Mouse (Mus musculus) hindbrain, embryonic 10.5 days (tissue): ENCODE data around the gene Mrvi1. TPM values are rescaled to one million over a fixed set of nuclear protein-coding genes. Genes with fewer than 3 reads are reported as not detected.
"Not testable (repeated sequence)": the region's sequence is repeated elsewhere in the genome, so short reads cannot be mapped to it uniquely, and the experiment has no call there.

Experiments
- DNase-seq: peaks from one replicate; pipeline ENCODE4 v3.0.0-alpha.2; 2017; ENCODE audit warnings: low spot score
- H3K27ac ChIP-seq: fragments of 300-500 bp; sonication (generic); 2 replicates; pipeline ENCODE4 v1.5.1; 2016; ENCODE audit warnings: mild to moderate bottlenecking, moderate library complexity
- H3K27me3 ChIP-seq: fragments of 300-500 bp; sonication (generic); 2 replicates; pipeline ENCODE4 v1.6.1; 2016; ENCODE audit warnings: mild to moderate bottlenecking; ENCODE audit not compliant: poor library complexity, insufficient read depth, severe bottlenecking
- H3K36me3 ChIP-seq: fragments of 300-500 bp; sonication (generic); 2 replicates; pipeline ENCODE4 v1.6.1; 2016; ENCODE audit warnings: mild to moderate bottlenecking, moderate library complexity
- H3K4me1 ChIP-seq: fragments of 300-500 bp; sonication (generic); replicated peaks from 2 replicates; pipeline ENCODE4 v1.6.1; 2016; ENCODE audit warnings: mild to moderate bottlenecking
- H3K4me3 ChIP-seq: fragments of 300-500 bp; sonication (generic); 2 replicates; pipeline ENCODE4 v1.5.1; 2016; ENCODE audit warnings: mild to moderate bottlenecking, moderate library complexity
- H3K9me3 ChIP-seq: fragments of 300-500 bp; sonication (generic); 2 replicates; pipeline ENCODE4 v1.6.1; 2016; ENCODE audit warnings: mild to moderate bottlenecking, moderate library complexity
- WGBS: fragments of 180-500 bp; shearing (Covaris S2); methylation state at CpG from one replicate; pipeline ENCODE4 v1.1.7; 2016; 5-methylcytosine and 5-hydroxymethylcytosine counted together
- polyA plus RNA-seq: library from polyadenylated mRNA; unstranded; fragments of >200 nt; fragmentation: Nextera tagmentation; extraction: Ambion mirVana; gene quantifications from 2 replicates; pipeline ENCODE4 v1.2.1, GENCODE M21; 2016

Gene Mrvi1
- polyA plus RNA-seq, 1 experiment from 2014 or later = 1.3 TPM

DNA sequence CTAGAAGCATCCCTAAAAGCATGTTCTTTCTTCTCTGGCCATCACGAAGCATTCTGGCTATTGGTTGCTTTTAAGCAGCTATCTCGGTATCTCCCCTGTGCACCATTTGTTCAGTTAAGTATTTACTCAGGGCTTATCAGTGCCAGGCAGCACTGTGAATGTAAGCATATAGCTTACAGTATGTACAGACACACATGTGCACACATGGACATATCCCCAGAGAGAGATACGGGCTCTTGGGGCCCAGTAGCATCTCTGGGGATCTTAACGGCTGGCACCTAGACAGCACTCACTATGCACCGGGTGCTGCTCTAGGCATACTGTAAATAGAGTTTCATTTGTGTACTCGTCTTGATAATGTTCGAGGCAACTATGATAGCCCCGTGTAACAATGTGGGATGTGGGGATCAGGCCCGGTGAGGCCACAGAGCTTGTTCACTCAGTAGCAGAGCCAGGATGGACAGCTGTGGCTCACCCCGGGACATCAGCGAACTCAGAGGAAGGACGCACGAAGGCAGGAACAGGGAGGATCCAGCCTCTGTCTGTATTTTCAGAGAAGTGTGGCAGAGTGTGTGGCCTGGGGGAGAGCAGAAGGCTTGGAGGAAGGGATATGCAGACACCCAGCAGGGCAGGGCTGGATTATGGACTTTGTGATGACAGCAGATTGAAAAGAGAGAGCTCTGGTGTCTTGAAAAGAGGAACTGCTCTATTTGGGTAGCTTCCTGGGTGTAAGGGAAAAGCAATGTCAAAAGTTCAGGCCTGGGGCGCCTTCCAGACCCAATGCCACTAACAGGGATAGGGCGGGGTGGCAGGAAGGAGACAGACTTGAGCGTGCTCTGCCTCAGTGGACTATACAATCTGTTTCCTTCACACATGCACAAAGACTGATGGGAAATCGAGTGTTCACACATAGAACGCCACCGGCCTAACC is 61.7 kb downstream of the Mrvi1 start:
- H3K27ac ChIP-seq = peak overlapping the region; percentile 50
- WGBS = 85% methylated on average over 19 of the region's 19 CpGs
- H3K27me3 ChIP-seq = no peaks in the 10 kb centered on the region
- DNase-seq = no peak
- no peaks in the 10 kb centered on the region for H3K9me3 ChIP-seq
- H3K4me3 ChIP-seq = no peak overlapping the region
- H3K36me3 ChIP-seq = no peaks in the 10 kb centered on the region
- H3K4me1 ChIP-seq = no peaks in the 10 kb centered on the region; the same call in 1 of the 2 replicates

DNA sequence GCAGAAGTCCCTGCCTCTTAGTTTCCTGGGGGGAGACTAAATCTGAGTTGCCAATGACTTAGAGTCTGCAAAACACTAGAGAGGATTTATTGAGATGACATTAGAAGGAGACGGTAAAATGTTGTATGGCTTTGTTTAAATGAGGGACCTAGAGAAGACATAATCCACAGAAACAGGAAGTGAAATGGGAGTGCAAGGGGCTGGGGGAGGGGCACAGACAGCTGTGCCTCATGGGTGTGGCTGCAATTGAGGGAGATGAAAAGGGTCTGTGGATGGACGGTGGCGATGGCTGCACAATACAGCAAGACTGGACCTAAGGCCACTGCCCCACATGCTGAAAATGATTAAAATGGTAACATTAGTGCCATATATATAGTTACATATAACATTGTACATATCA is 62.5 kb downstream of the Mrvi1 start:
- Histone ChIP-seq H3K4me1 (no peaks in the 10 kb centered on the region; the same call in 1 of the 2 replicates), H3K36me3 (no peaks in the 10 kb centered on the region)
- WGBS = 71% methylated on average over 3 of the region's 3 CpGs

GRCm38 (mm10) chr7:110915913-110916312 is 66.3 kb downstream of the Mrvi1 start:
- no peaks in the 10 kb centered on the region for H3K36me3 ChIP-seq
- no peaks in the 10 kb centered on the region for H3K9me3 ChIP-seq
- no peak overlapping the region for H3K4me3 ChIP-seq
- no peaks in the 10 kb centered on the region; the same call in 1 of the 2 replicates for H3K4me1 ChIP-seq
- H3K27me3 ChIP-seq = no peaks in the 10 kb centered on the region
- no peak overlapping the region for H3K27ac ChIP-seq
- no peak for DNase-seq
- WGBS = 80% methylated on average over 7 of the region's 7 CpGs

More for the DNA sequence above, 62.5 kb downstream of the Mrvi1 start:
- H3K9me3 ChIP-seq = no peaks in the 10 kb centered on the region
- no peak for DNase-seq
- no peaks in the 10 kb centered on the region for H3K27me3 ChIP-seq
- no peak overlapping the region for H3K27ac ChIP-seq
- H3K4me3 ChIP-seq = no peak overlapping the region

DNA sequence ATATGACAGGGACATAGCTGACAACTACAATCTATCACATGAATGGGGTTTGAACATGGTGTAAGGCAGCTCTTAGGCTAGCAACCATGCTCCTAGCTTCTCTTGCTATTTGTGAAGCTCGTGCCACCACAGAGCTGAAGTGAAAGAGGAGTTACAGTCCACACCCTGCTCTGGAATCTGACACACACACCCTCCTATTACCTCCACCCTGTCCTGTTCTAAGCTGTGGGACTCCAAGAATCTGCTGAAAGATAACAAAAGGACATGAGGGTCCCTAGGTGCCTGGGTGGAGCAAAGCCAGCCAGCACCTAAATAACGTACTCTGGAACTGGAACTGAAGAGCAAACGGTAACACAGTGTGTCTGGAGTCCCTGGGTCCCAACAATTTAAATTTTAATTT is 67.7 kb downstream of the Mrvi1 start:
- Histone ChIP-seq H3K9me3 (no peaks in the 10 kb centered on the region), H3K4me3 (no peak overlapping the region), H3K27ac (no peak overlapping the region), H3K36me3 (no peaks in the 10 kb centered on the region), H3K4me1 (no peaks in the 10 kb centered on the region), H3K27me3 (no peaks in the 10 kb centered on the region)
- WGBS = 85% methylated on average over 3 of the region's 3 CpGs
- DNase-seq = no peak

DNA sequence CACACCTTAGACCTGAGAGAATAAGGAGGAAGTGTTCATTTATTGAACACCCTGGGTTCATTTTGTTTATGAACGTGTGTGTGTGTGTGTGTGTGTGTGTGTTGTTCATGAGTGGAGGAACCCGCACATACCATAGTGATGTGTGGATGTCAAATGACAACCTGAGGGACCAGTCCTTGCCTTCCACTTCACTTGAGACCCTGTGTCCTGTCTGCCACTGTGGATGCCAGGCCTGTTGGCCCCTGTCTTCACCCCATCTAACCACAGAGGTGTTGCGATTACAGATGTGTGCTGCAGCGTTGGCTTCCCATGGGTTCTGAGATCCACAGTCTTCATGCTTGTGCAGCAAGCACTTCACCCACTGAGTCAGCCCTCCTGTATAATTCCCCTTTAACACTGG is 68.5 kb downstream of the Mrvi1 start:
- Histone ChIP-seq H3K9me3 (no peaks in the 10 kb centered on the region), H3K27me3 (no peaks in the 10 kb centered on the region), H3K36me3 (no peaks in the 10 kb centered on the region), H3K4me1 (no peaks in the 10 kb centered on the region), H3K4me3 (no peak overlapping the region), H3K27ac (no peak overlapping the region)
- DNase-seq = no peak
- WGBS = 93% methylated on average over 4 of the region's 4 CpGs

DNA sequence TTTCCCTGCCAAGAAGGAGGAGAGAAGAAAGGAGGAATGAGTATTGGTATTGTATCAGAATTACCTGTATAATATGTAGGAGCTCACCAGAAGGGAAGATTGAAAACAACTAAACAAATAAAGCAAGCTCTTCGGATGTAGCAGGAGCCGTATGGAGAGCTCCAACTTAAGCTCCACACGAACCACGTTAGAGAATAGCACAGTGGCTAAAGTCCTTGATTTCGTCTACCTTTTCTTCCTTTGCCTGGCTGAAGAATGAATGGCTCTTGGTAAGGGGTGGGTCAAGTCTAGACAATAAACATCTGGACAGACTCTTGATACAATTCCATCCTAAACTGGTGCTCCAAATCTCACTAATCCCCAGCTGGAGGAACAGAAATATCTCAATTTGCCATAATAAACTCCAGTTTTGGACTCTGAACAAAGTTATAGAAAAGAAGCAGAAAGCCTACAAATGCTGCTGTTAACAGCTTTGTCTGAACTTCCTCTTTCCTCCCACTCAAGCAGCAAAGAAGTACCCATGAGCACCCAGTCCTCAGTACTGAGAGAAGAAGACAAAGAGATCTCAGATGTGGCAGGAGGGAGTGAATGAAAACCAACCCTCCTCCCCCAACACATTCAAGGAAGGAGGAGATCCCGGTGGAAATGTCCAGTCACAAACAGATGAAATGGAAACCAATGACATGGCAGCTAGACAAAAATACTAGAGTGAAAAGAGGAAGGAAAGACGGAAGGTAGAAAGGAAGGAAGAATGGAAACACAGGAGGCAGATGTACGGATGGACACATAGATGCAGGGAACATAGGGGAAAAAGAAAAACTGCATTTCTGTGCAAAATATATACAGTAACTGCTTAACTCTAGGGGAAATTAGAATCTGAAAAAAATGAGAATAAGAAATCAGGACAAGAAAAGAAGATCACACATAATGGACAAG is 73.8 kb downstream of the Mrvi1 start:
- Histone ChIP-seq H3K27me3 (no peaks in the 10 kb centered on the region), H3K36me3 (no peaks in the 10 kb centered on the region), H3K4me1 (no peaks in the 10 kb centered on the region), H3K27ac (no peak overlapping the region), H3K9me3 (no peaks in the 10 kb centered on the region), H3K4me3 (no peak overlapping the region)
- 81% methylated on average over 8 of the region's 8 CpGs for WGBS
- DNase-seq = no peak

GRCm38 (mm10) chr7:110906566-110906965 is 75.7 kb downstream of the Mrvi1 start:
- no peak for DNase-seq
- Histone ChIP-seq H3K9me3 (no peaks in the 10 kb centered on the region), H3K27ac (no peak overlapping the region), H3K27me3 (no peaks in the 10 kb centered on the region), H3K36me3 (no peaks in the 10 kb centered on the region), H3K4me3 (no peak overlapping the region), H3K4me1 (no peaks in the 10 kb centered on the region)
- 74% methylated on average over 2 of the region's 2 CpGs for WGBS

DNA sequence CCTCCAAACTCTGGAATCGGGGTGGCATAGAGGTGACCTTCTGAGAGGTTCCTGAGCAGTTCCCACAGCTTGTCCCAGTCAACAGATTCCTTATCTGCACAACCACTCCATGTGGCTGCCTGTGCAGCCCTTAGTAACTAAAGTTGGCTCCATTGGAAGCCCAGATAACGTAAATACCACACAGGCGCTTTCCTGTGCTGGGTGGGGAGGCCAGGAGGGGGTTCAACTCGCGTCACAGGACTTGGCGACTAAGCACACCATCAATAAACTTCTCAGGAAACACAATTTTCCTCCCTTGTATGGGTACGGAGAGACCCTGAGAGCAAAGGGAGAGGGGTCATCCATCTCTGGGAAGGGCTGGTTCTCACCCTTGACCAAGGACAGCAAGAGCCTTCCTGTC is 79.0 kb downstream of the Mrvi1 start:
- Histone ChIP-seq H3K27ac (no peak overlapping the region), H3K9me3 (no peaks in the 10 kb centered on the region), H3K4me1 (no peaks in the 10 kb centered on the region), H3K36me3 (no peaks in the 10 kb centered on the region), H3K4me3 (no peak overlapping the region), H3K27me3 (no peaks in the 10 kb centered on the region)
- no peak for DNase-seq
- WGBS = 84% methylated on average over 7 of the region's 7 CpGs

DNA sequence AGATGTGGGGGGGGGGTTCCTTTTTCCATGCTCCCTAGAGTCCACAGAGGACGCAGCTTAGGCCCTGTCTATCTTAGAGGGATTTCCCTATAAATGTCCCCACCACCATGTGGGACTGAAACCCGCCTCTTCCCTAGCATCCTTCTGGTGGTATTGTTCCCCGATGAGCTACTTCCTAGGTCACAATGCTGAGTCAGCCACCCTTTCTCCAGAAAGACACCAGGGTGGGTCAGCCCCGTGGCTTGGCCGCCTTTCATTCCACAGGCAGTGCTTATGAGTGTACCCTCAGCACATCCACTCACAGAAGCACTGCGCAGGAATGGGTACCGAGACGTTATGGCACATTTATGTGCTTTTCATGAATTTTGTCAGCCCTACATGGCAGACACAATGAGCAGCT is 85.1 kb downstream of the Mrvi1 start:
- H3K4me1 ChIP-seq = no peaks in the 10 kb centered on the region
- H3K36me3 ChIP-seq = no peaks in the 10 kb centered on the region
- WGBS = 87% methylated on average over 8 of the region's 8 CpGs
- no peaks in the 10 kb centered on the region for H3K27me3 ChIP-seq
- no peak overlapping the region for H3K4me3 ChIP-seq
- DNase-seq = no peak
- 0 out of 2 replicates have a peak overlapping the region, but pooled peaks have one; percentile 5 for H3K27ac ChIP-seq
- no peaks in the 10 kb centered on the region for H3K9me3 ChIP-seq

DNA sequence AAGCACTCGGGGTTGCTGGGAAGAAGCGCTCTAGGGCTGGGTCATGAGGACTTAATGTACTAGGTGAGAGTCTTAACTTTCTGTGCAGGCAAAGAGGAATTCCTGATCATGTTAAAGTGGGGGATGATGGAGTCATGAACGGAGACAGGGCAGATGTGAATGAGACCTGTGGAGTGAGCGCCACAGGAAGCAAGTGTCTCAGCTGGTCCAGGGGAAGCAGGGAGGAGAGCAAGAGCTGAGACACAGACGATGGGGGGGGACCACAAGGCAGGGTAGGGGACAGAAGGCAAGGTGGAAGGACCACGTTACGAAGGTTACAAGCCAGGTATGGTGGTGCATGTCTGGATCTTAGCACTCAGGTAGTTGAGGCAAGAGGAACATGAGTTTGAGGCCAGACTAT is 85.8 kb downstream of the Mrvi1 start:
- Histone ChIP-seq H3K4me1 (0 out of 2 replicates have a peak, but pooled peaks cover 2% of the 10 kb centered on the region), H3K36me3 (no peaks in the 10 kb centered on the region), H3K27me3 (no peaks in the 10 kb centered on the region), H3K27ac (no peak overlapping the region), H3K9me3 (no peaks in the 10 kb centered on the region), H3K4me3 (no peak overlapping the region)
- 90% methylated on average over 7 of the region's 7 CpGs for WGBS
- DNase-seq = no peak

- 73% methylated on average over 10 of the region's 10 CpGs for WGBS
- H3K4me1 ChIP-seq, H3K27ac ChIP-seq: not testable (repeated sequence)
These were observed 86.5 kb downstream of the Mrvi1 start for GRCm38 (mm10) chr7:110895772-110896171.

DNA sequence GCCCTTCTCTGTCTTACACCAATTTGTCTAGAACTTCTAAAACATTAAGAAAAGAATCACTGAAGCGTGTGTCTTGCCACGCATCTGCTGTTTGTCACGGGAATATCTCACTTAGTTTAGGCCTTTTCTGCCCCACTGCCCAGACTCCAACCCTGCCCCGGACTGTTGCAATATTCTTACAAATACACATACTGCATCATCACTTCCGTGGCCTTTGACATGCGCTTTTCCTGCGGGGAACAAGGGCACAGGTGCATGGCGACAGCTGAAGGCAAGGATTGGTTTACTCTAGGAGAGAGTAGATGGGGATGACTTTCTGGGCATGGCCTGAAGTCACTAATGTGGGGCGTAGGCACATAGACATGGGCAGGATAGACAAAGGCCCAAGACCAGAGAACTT is 87.6 kb downstream of the Mrvi1 start:
- no peak overlapping the region for H3K4me3 ChIP-seq
- no peak overlapping the region for H3K27ac ChIP-seq
- 87% methylated on average over 9 of the region's 9 CpGs for WGBS
- DNase-seq = no peak
- H3K9me3 ChIP-seq = no peaks in the 10 kb centered on the region
- no peaks in the 10 kb centered on the region for H3K27me3 ChIP-seq
- H3K36me3 ChIP-seq = no peaks in the 10 kb centered on the region
- 0 out of 2 replicates have a peak, but pooled peaks cover 4% of the 10 kb centered on the region for H3K4me1 ChIP-seq

More at GRCm38 (mm10) chr7:110895772-110896171, 86.5 kb downstream of the Mrvi1 start:
- not testable (repeated sequence) for H3K36me3 ChIP-seq, H3K27me3 ChIP-seq, H3K4me3 ChIP-seq, H3K9me3 ChIP-seq, DNase-seq
